Mouse (Mus musculus) leukemia stem cell, adult 10-12 weeks (primary cell): ENCODE data around the gene Muc2. TPM values are rescaled to one million over a fixed set of nuclear protein-coding genes. Genes with fewer than 3 reads are reported as not detected.

ENCODE experiments used
- polyA plus RNA-seq: library from polyadenylated mRNA; stranded (reverse); fragments of >175 nt; gene quantifications from 2 replicates; pipeline ENCODE4 v1.2.3, GENCODE M21; 2012; ENCODE audit warnings: low replicate concordance

The Muc2 gene
- 0.18 and 0.72 TPM in 2 replicates for polyA plus RNA-seq

GRCm38 (mm10) chr7:141690040-141690439 lies at the start of gene Muc2:
Gene Muc2, plus strand, starts transcription at chr7:141690340.

DNA sequence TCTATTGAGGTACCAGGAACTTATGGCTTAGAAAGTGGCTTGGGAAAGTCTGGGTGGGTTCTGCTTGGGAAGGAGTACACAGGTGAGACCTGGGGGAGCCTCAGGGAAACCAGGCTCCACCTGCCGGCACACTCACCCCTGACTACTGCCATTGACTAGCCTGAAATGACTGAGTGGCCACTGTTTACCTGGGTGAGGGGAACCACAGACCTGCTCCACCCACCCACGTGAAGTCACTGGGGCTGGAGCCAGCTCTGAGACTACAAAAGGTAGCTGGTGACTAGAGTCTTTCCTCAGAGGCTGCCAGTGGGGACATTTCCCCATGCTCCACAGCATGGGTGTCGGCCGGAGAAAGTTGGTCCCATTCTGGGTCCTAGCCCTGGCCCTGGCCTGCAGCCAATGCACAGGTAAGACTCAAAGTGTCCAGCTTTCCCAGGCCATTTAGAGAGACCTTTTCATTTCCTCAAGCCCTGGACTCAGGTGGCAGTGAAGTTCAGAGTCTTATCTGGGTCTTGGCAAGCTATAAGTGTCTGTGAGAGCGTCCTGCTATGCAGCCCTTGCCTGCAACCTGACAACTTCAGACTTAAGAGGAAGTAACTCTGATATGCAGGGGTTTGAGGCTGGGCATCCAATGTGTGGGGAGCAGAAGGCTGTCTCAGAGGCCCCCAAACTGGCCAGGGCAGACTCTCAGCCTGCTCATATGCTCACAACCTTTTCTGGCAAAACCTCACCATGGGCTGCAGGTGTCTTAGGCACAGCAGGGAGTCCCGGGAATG lies 98.7 kb downstream of the Muc2 start, which contains the start of gene Muc5ac:
Gene Muc5ac (plus strand): TSS at position 296 of the 776 bp plus-strand sequence.

Other genes starting within 250 kb of the Muc2 start
- 42.8 and 151 TPM in 2 replicates for gene Pidd1, start 246.3 kb upstream of the Muc2 start, polyA plus RNA-seq
- gene Rplp2, start 243.0 kb upstream of the Muc2 start, polyA plus RNA-seq: 3,626 and 4,022 TPM in 2 replicates
- 71.6 and 106 TPM in 2 replicates for gene Pnpla2, start 235.1 kb upstream of the Muc2 start, polyA plus RNA-seq
- 3.5 and 4.4 TPM in 2 replicates for gene Cracr2b, start 229.2 kb upstream of the Muc2 start, polyA plus RNA-seq
- gene Cd151, start 222.9 kb upstream of the Muc2 start, polyA plus RNA-seq: 5.2 and 25.9 TPM in 2 replicates
- gene Polr2l, start 215.2 kb upstream of the Muc2 start, polyA plus RNA-seq: 27.0 and 49.9 TPM in 2 replicates
- 12.0 and 26.3 TPM in 2 replicates for gene Tspan4, start 215.1 kb upstream of the Muc2 start, polyA plus RNA-seq
- gene Chid1, start 150.5 kb upstream of the Muc2 start, polyA plus RNA-seq: 27.1 and 31.5 TPM in 2 replicates
- gene Ap2a2, start 128.2 kb upstream of the Muc2 start, polyA plus RNA-seq: 36.3 and 76.7 TPM in 2 replicates
- gene Muc6, start 35.0 kb upstream of the Muc2 start, polyA plus RNA-seq: 0.29 and 2.5 TPM in 2 replicates
- 0.03 TPM in 1 of 2 replicates, not detected in the other for gene Muc5ac, start 98.6 kb downstream of the Muc2 start, polyA plus RNA-seq
- not detected in 2 replicates for gene Muc5b, start 148.7 kb downstream of the Muc2 start, polyA plus RNA-seq
- gene Tollip, start 228.2 kb downstream of the Muc2 start, polyA plus RNA-seq: 57.6 and 72.5 TPM in 2 replicates